Mouse (Mus musculus) hindbrain, embryonic 11.5 days (tissue): ENCODE measurements at regions not wholly inside any gene's neighbourhood (a gene's known extent, or its start where the extent isn't known, plus 50 kb on each side); places are given as distances from the start of the nearest gene placed in this dataset.

Experiments
- ATAC-seq: fragments of 200-750 bp; cut with Nextera tagmentation; 2 replicates; pipeline ENCODE4 v1.8.0; 2017; ENCODE audit warnings: mild to moderate bottlenecking, moderate TSS enrichment, moderate library complexity; ENCODE audit not compliant: low FRiP score
- DNase-seq: peaks from one replicate; pipeline ENCODE4 v3.0.0-alpha.2; 2015; ENCODE audit warnings: low spot score
- H3K27ac ChIP-seq: fragments of 300-500 bp; sonication (generic); 2 replicates; pipeline ENCODE4 v1.5.1; 2014; ENCODE audit warnings: mild to moderate bottlenecking, low read depth, low read length
- H3K27me3 ChIP-seq: fragments of 300-500 bp; sonication (generic); 2 replicates; pipeline ENCODE4 v1.6.1; 2014; ENCODE audit warnings: mild to moderate bottlenecking, low read length, moderate library complexity, mixed read lengths; ENCODE audit not compliant: control insufficient read depth, insufficient read depth
- H3K36me3 ChIP-seq: fragments of 300-500 bp; sonication (generic); 2 replicates; pipeline ENCODE4 v1.6.1; 2014; ENCODE audit warnings: mild to moderate bottlenecking, low read length, moderate library complexity, mixed read lengths; ENCODE audit not compliant: control insufficient read depth, insufficient read depth
- H3K4me1 ChIP-seq: fragments of 300-500 bp; sonication (generic); replicated peaks from 2 replicates; pipeline ENCODE4 v1.6.1; 2014; ENCODE audit warnings: low read length, mixed read lengths; ENCODE audit not compliant: control insufficient read depth, insufficient read depth
- H3K4me2 ChIP-seq: fragments of 300-500 bp; sonication (generic); replicated peaks from 2 replicates; pipeline ENCODE4 v1.6.1; 2014; ENCODE audit warnings: mild to moderate bottlenecking, low read depth, low read length
- H3K4me3 ChIP-seq: fragments of 300-500 bp; sonication (generic); 2 replicates; pipeline ENCODE4 v1.5.1; 2014; ENCODE audit warnings: low read depth, low read length
- H3K9ac ChIP-seq: fragments of 300-500 bp; sonication (generic); 2 replicates; pipeline ENCODE4 v1.6.1; 2014; ENCODE audit warnings: low read depth, low read length
- H3K9me3 ChIP-seq: fragments of 300-500 bp; sonication (generic); 2 replicates; pipeline ENCODE4 v1.6.1; 2016; ENCODE audit warnings: low read length; ENCODE audit not compliant: control insufficient read depth
- WGBS: fragments of 180-500 bp; shearing (Covaris S2); extraction: QIAGEN DNeasy Blood & Tissue Kit; methylation state at CpG from one replicate; pipeline ENCODE4 v1.1.7; 2014; 5-methylcytosine and 5-hydroxymethylcytosine counted together

- no peak overlapping the region for H3K27ac ChIP-seq
- H3K4me2 ChIP-seq: no peak overlapping the region
- no peaks in the 10 kb centered on the region for H3K36me3 ChIP-seq
- DNase-seq (no peak), ATAC-seq (no peak)
- H3K27me3 ChIP-seq: no peaks in the 10 kb centered on the region
- H3K9ac ChIP-seq: no peak overlapping the region
- H3K4me1 ChIP-seq: no peaks in the 10 kb centered on the region
- H3K4me3 ChIP-seq: no peak overlapping the region
- no peaks in the 10 kb centered on the region for H3K9me3 ChIP-seq
- WGBS: 87% methylated on average over 1 of the region's 1 CpGs
These were observed 186.9 kb upstream of the Bdnf start for GRCm38 (mm10) chr2:109487591-109487990.

- ATAC-seq: no peak
- Histone ChIP-seq H3K4me1 (no peaks in the 10 kb centered on the region), H3K4me2 (no peak overlapping the region), H3K9me3 (no peaks in the 10 kb centered on the region), H3K27ac (no peak overlapping the region), H3K9ac (no peak overlapping the region), H3K27me3 (no peaks in the 10 kb centered on the region), H3K36me3 (no peaks in the 10 kb centered on the region), H3K4me3 (no peak overlapping the region)
- DNase-seq: no peak
- WGBS: 72% methylated on average over 5 of the region's 5 CpGs
These were observed 172.3 kb upstream of the Bdnf start for GRCm38 (mm10) chr2:109502186-109502585.

GRCm38 (mm10) chr2:109504906-109505305, 169.6 kb upstream of the Bdnf start:
- Histone ChIP-seq H3K27ac (no peak overlapping the region), H3K27me3 (no peaks in the 10 kb centered on the region)
- WGBS: 64% methylated on average over 6 of the region's 6 CpGs

GRCm38 (mm10) chr2:109510070-109510979, 164.2 kb upstream of the Bdnf start:
- Histone ChIP-seq H3K9me3 (no peaks in the 10 kb centered on the region), H3K4me1 (no peaks in the 10 kb centered on the region), H3K9ac (no peak overlapping the region), H3K4me2 (no peak overlapping the region), H3K36me3 (no peaks in the 10 kb centered on the region), H3K27me3 (no peaks in the 10 kb centered on the region), H3K27ac (no peak overlapping the region), H3K4me3 (no peak overlapping the region)
- ATAC-seq (peak; percentile 80), DNase-seq (peak; percentile 14)
- WGBS: 57% methylated on average over 8 of the region's 8 CpGs

More at GRCm38 (mm10) chr2:109504906-109505305, 169.6 kb upstream of the Bdnf start:
- peak; percentile 21; the same call in 1 of the 2 replicates for ATAC-seq
- DNase-seq: peak; percentile 9
- H3K9me3 ChIP-seq: no peaks in the 10 kb centered on the region
- no peak overlapping the region for H3K9ac ChIP-seq
- H3K4me1 ChIP-seq: no peaks in the 10 kb centered on the region
- H3K4me3 ChIP-seq: no peak overlapping the region
- no peaks in the 10 kb centered on the region for H3K36me3 ChIP-seq
- H3K4me2 ChIP-seq: no peak overlapping the region

GRCm38 (mm10) chr2:109511142-109511541, 163.4 kb upstream of the Bdnf start:
- Histone ChIP-seq H3K4me3 (no peak overlapping the region), H3K27me3 (no peaks in the 10 kb centered on the region), H3K4me1 (no peaks in the 10 kb centered on the region), H3K9ac (no peak overlapping the region), H3K9me3 (no peaks in the 10 kb centered on the region), H3K36me3 (no peaks in the 10 kb centered on the region), H3K4me2 (no peak overlapping the region), H3K27ac (no peak overlapping the region)
- WGBS: 83% methylated on average over 4 of the region's 4 CpGs
- no peak for ATAC-seq
- no peak for DNase-seq

- WGBS: 74% methylated on average over 4 of the region's 4 CpGs
- Histone ChIP-seq H3K4me3 (no peak overlapping the region), H3K9me3 (no peaks in the 10 kb centered on the region), H3K4me2 (no peak overlapping the region), H3K27me3 (no peaks in the 10 kb centered on the region), H3K9ac (no peak overlapping the region), H3K36me3 (no peaks in the 10 kb centered on the region), H3K27ac (no peak overlapping the region), H3K4me1 (no peaks in the 10 kb centered on the region)
- DNase-seq (no peak), ATAC-seq (no peak)
These were observed 155.2 kb upstream of the Bdnf start for GRCm38 (mm10) chr2:109519261-109519660.

- ATAC-seq (no peak), DNase-seq (no peak)
- H3K27me3 ChIP-seq: no peaks in the 10 kb centered on the region
- WGBS: 73% methylated on average over 3 of the region's 3 CpGs
- H3K9me3 ChIP-seq: no peaks in the 10 kb centered on the region
- no peaks in the 10 kb centered on the region for H3K4me1 ChIP-seq
- H3K27ac ChIP-seq: no peak overlapping the region
- no peak overlapping the region for H3K4me2 ChIP-seq
- H3K9ac ChIP-seq: no peak overlapping the region
- no peak overlapping the region for H3K4me3 ChIP-seq
- H3K36me3 ChIP-seq: no peaks in the 10 kb centered on the region
These were observed 154.0 kb upstream of the Bdnf start for GRCm38 (mm10) chr2:109520471-109520870.

GRCm38 (mm10) chr2:109539519-109539918, 135.0 kb upstream of the Bdnf start:
- WGBS: 65% methylated on average over 1 of the region's 1 CpGs

GRCm38 (mm10) chr2:109546486-109547115, 127.9 kb upstream of the Bdnf start:
- WGBS: 94% methylated on average over 7 of the region's 7 CpGs

More at GRCm38 (mm10) chr2:109539519-109539918, 135.0 kb upstream of the Bdnf start:
- Histone ChIP-seq H3K4me1 (no peaks in the 10 kb centered on the region), H3K4me2 (no peak overlapping the region), H3K9me3 (no peaks in the 10 kb centered on the region), H3K4me3 (no peak overlapping the region), H3K9ac (no peak overlapping the region), H3K36me3 (no peaks in the 10 kb centered on the region), H3K27me3 (no peaks in the 10 kb centered on the region), H3K27ac (no peak overlapping the region)
- DNase-seq (no peak), ATAC-seq (no peak)

More at GRCm38 (mm10) chr2:109546486-109547115, 127.9 kb upstream of the Bdnf start:
- Histone ChIP-seq H3K27me3 (no peaks in the 10 kb centered on the region), H3K4me1 (no peaks in the 10 kb centered on the region), H3K36me3 (no peaks in the 10 kb centered on the region), H3K4me3 (no peak overlapping the region), H3K4me2 (no peak overlapping the region), H3K27ac (no peak overlapping the region), H3K9ac (no peak overlapping the region), H3K9me3 (no peaks in the 10 kb centered on the region)
- DNase-seq: no peak
- no peak for ATAC-seq
